Mouse (Mus musculus) heart, embryonic 12.5 days (tissue): ENCODE measurements around the gene Ltbp2. TPM values are rescaled to one million over a fixed set of nuclear protein-coding genes. Genes with fewer than 3 reads are reported as not detected.

Experiments
- ATAC-seq: fragments of 200-750 bp; cut with Nextera tagmentation; 2 replicates; pipeline ENCODE4 v1.8.0; 2017; ENCODE audit warnings: moderate TSS enrichment, moderate library complexity; ENCODE audit not compliant: insufficient number of reproducible peaks, low FRiP score
- H3K27ac ChIP-seq: fragments of 300-500 bp; sonication (generic); 2 replicates; pipeline ENCODE4 v1.5.1; 2016; ENCODE audit warnings: mild to moderate bottlenecking, moderate library complexity; ENCODE audit not compliant: poor library complexity, severe bottlenecking
- H3K27me3 ChIP-seq: fragments of 300-500 bp; sonication (generic); replicated peaks from 2 replicates; pipeline ENCODE4 v1.6.1; 2016; ENCODE audit warnings: mild to moderate bottlenecking, moderate library complexity
- H3K36me3 ChIP-seq: fragments of 300-500 bp; sonication (generic); 2 replicates; pipeline ENCODE4 v1.6.1; 2016; ENCODE audit warnings: mild to moderate bottlenecking, moderate library complexity
- H3K4me1 ChIP-seq: fragments of 300-500 bp; sonication (generic); replicated peaks from 2 replicates; pipeline ENCODE4 v1.6.1; 2016; ENCODE audit warnings: mild to moderate bottlenecking
- H3K4me2 ChIP-seq: fragments of 300-500 bp; sonication (generic); 2 replicates; pipeline ENCODE4 v1.6.1; 2016; ENCODE audit warnings: mild to moderate bottlenecking, moderate library complexity
- H3K4me3 ChIP-seq: fragments of 300-500 bp; sonication (generic); 2 replicates; pipeline ENCODE4 v1.5.1; 2016; ENCODE audit warnings: mild to moderate bottlenecking
- H3K9ac ChIP-seq: fragments of 300-500 bp; sonication (generic); 2 replicates; pipeline ENCODE4 v1.6.1; 2016; ENCODE audit warnings: mild to moderate bottlenecking, moderate library complexity
- H3K9me3 ChIP-seq: fragments of 300-500 bp; sonication (generic); replicated peaks from 2 replicates; pipeline ENCODE4 v1.6.1; 2016; ENCODE audit warnings: mild to moderate bottlenecking, moderate library complexity
- WGBS: fragments of 180-500 bp; shearing (Covaris S2); methylation state at CpG from one replicate; pipeline ENCODE4 v1.1.7; 2016; 5-methylcytosine and 5-hydroxymethylcytosine counted together
- polyA plus RNA-seq: library from polyadenylated mRNA; unstranded; fragments of >200 nt; fragmentation: Nextera tagmentation; extraction: Ambion mirVana; gene quantifications from 2 replicates; pipeline ENCODE4 v1.2.1, GENCODE M21; 2016

The Ltbp2 gene
- polyA plus RNA-seq, 1 experiment from 2014 or later = 0.68 TPM

DNA sequence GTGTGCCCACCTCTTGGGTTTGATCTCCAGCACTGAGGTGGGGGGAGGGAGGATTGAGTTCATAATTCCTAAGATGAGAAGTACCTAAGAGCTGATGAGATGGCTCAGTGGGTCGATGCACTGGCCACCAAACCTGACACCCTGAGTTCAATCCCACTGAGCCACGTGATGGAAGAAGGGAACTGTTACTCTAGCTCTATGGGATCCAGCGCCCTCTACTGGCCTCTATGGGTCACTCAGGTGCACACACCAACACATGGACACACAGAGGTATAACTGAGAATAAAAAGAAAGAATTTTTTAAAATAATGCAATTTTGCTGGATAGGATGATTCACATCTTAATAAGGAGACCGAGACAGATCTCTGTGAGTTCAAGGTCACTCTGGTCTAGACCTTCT lies 57.8 kb downstream of the Ltbp2 start:
- Histone ChIP-seq H3K27ac (no peak overlapping the region), H3K36me3 (no peaks in the 10 kb centered on the region), H3K4me3 (no peak overlapping the region), H3K27me3 (peaks cover 60% of the 10 kb centered on the region), H3K4me1 (peaks cover 7% of the 10 kb centered on the region; the same call in 1 of the 2 replicates), H3K4me2 (no peak overlapping the region), H3K9ac (no peak overlapping the region), H3K9me3 (no peaks in the 10 kb centered on the region)
- WGBS = 62% methylated on average over 4 of the region's 4 CpGs
- no peak for ATAC-seq

DNA sequence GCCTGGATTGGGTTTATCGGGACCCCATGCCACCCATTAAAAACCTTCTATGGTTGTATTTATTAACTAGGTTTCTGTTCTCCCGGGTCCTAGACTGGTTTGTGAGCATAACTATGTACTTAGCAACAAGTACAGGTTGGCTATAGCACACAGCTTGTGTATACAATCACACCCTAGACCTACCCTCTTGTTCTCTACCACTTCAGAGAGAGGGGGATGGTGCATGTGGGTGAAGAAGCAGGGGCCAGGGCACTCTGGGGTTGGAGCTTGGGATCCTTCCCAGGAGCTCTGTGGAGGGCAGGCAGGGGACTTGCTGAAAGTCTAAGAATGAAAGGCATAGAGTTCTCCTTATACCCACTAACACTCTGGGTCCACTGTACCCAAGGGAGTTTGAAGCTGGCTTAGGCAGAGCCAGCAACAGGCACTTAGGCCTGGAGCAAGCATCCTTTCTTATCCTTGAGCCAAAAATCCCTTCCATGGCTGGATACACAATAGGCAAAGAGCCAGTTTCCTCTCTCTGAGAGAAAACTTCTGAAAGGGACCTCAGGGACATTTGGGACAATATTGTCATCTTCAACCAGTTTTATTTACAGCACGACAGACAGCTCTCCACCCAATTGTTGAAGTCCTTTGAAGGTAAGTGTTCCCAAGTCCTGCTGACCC lies 61.5 kb downstream of the Ltbp2 start:
- Histone ChIP-seq H3K9ac (no peak overlapping the region), H3K36me3 (no peaks in the 10 kb centered on the region), H3K27ac (no peak overlapping the region), H3K27me3 (peaks cover 53% of the 10 kb centered on the region), H3K4me1 (no peaks in the 10 kb centered on the region), H3K9me3 (no peaks in the 10 kb centered on the region), H3K4me2 (no peak overlapping the region), H3K4me3 (no peak overlapping the region)
- no peak for ATAC-seq
- WGBS = 82% methylated on average over 3 of the region's 3 CpGs

DNA sequence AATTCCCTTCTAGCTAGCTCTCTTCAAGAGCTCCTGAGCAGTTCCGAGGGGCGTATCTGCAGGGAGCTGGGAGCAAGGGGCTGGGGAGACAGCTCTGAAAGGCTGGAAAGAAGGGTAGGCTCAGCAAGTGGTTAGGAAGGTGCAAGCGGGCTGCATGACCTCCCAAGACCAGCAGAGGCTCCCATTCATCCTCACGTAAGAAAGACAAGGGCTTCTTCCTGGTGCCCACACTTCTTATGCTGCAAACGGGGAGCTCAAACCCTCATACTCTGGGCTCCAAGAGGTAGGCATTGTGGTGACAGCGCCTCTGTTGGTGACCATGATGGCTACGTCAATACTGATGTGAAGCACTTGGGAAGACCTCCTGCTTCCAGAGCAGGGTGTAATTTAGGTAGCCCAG lies 62.6 kb downstream of the Ltbp2 start:
- H3K27ac ChIP-seq = no peak overlapping the region
- no peak overlapping the region for H3K9ac ChIP-seq
- H3K27me3 ChIP-seq = peaks cover 62% of the 10 kb centered on the region
- H3K4me3 ChIP-seq = no peak overlapping the region
- H3K9me3 ChIP-seq = no peaks in the 10 kb centered on the region
- WGBS = 35% methylated on average over 7 of the region's 7 CpGs
- H3K4me1 ChIP-seq = no peaks in the 10 kb centered on the region
- no peaks in the 10 kb centered on the region for H3K36me3 ChIP-seq
- ATAC-seq = no peak
- no peak overlapping the region for H3K4me2 ChIP-seq

DNA sequence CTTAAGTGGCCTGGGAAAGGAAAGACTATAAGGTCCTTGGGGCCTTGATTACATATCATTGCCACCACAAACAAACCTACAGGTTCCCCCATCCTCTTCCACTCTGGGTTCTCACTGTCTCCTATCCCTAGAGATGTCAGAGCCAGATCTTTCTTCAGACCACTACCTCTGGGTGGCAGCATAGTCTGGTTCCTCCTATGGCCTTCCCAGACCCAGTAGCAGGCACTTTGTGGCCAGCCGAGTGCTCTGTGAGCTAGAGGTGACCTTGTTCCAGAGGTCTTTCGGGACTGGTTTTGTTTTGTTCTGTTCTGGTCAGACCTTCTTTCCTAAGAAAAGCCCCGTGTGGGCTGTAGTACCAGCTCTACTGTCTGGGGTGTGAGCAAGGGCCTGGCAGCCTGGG lies 64.3 kb downstream of the Ltbp2 start:
- Histone ChIP-seq H3K36me3 (no peaks in the 10 kb centered on the region), H3K9ac (no peak overlapping the region), H3K27me3 (peaks cover 80% of the 10 kb centered on the region), H3K4me1 (no peaks in the 10 kb centered on the region), H3K27ac (no peak overlapping the region), H3K4me3 (no peak overlapping the region), H3K4me2 (no peak overlapping the region), H3K9me3 (no peaks in the 10 kb centered on the region)
- no peak for ATAC-seq
- 46% methylated on average over 3 of the region's 3 CpGs for WGBS

DNA sequence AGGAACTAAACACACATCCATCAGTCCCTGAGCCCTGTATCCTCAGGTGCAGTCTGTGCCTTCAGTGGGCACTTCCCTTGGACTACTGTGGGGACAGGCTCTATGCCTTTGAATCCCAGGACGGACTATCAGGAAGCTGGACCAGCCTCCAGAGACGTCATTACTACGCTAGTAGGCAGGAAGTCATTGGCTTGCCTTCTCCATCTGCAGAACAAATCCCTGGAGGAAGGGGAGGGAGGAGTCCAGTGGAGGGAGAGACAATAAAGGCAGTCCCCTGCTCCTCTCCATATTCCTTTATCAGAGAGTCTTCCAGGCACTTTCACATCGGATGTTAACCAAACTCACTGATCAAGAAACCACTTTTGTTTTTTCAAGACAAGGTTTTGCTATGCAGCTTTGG lies 64.8 kb downstream of the Ltbp2 start:
- WGBS = 47% methylated on average over 4 of the region's 4 CpGs
- no peak overlapping the region for H3K4me2 ChIP-seq
- H3K27me3 ChIP-seq = peaks cover 85% of the 10 kb centered on the region
- H3K9me3 ChIP-seq = no peaks in the 10 kb centered on the region
- H3K4me3 ChIP-seq = no peak overlapping the region
- H3K4me1 ChIP-seq = peaks cover 3% of the 10 kb centered on the region
- H3K9ac ChIP-seq = no peak overlapping the region
- no peak overlapping the region for H3K27ac ChIP-seq
- no peaks in the 10 kb centered on the region for H3K36me3 ChIP-seq
- no peak for ATAC-seq

DNA sequence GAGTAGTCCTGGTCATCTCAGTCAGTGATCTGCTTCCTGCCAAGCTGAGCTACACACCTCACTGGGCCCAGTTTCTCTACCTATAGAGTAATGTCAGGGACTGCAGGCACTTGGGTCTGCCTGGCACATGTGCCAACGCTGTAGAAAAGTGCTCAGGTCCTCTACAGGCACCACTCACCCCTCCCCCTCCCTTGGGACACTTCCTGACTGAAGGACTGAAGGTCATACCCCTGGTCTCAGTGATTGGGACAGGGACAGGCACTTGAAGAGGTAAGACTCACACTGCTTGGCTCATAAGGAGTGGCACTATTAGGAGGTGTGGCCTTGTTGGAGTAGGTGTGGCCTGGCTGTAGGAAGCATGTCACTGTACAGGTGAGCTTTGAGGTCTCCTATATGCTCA lies 65.5 kb downstream of the Ltbp2 start:
- no peak for ATAC-seq
- Histone ChIP-seq H3K36me3 (no peaks in the 10 kb centered on the region), H3K27ac (no peak overlapping the region), H3K4me2 (no peak overlapping the region), H3K27me3 (peaks cover 91% of the 10 kb centered on the region), H3K9ac (no peak overlapping the region), H3K4me3 (no peak overlapping the region), H3K9me3 (no peaks in the 10 kb centered on the region), H3K4me1 (peaks cover 10% of the 10 kb centered on the region)
- WGBS = 57% methylated on average over 1 of the region's 1 CpGs

DNA sequence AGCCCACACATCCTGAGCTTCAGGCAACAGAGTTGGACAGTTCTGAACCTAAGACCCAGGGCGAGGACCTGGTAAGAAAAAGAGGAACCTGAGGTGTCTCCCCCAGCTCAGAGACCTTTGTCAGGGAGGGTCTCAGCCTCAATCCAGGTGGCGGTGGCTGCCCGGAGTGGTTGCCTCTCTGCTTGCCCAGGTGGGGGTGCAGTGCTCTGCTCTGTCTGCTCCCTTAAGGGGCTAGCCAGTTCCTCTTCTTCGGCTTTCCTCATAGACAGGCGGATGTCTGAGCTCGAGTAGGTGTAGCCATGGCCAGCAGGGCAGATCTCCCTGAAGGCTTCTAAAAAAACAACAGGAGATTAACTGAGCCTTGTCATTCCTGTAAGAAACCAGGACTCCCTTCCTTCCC lies 67.3 kb downstream of the Ltbp2 start:
- no peaks in the 10 kb centered on the region for H3K36me3 ChIP-seq
- ATAC-seq = no peak
- no peak overlapping the region for H3K27ac ChIP-seq
- H3K4me2 ChIP-seq = no peak overlapping the region
- H3K9ac ChIP-seq = no peak overlapping the region
- no peak overlapping the region for H3K4me3 ChIP-seq
- H3K9me3 ChIP-seq = no peaks in the 10 kb centered on the region
- WGBS = 62% methylated on average over 6 of the region's 6 CpGs
- peaks cover 20% of the 10 kb centered on the region for H3K4me1 ChIP-seq
- peaks cover 90% of the 10 kb centered on the region for H3K27me3 ChIP-seq

DNA sequence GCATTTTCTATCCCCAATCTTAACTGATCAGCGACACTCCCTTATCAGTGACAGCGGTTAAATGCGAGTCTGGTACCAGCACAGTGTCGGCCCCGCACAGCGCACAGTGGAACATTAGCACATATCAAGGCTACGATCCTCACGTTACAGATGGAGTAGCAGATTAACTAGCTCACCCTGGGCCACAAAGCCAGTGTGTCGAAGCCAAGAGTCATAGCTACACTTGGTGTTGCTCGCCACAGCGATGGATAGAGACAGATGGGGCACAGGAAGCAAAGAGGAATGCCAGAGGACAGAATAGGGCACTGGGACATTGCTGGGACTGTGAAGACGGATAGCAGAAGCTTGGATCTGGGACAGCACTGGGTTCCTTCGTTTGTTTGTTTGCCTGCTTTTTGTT lies 69.0 kb downstream of the Ltbp2 start:
- Histone ChIP-seq H3K4me3 (no peak overlapping the region), H3K4me2 (no peak overlapping the region), H3K9ac (no peak overlapping the region), H3K36me3 (no peaks in the 10 kb centered on the region), H3K9me3 (no peaks in the 10 kb centered on the region), H3K27me3 (peaks cover 90% of the 10 kb centered on the region), H3K4me1 (peaks cover 20% of the 10 kb centered on the region), H3K27ac (no peak overlapping the region)
- WGBS = 67% methylated on average over 13 of the region's 13 CpGs
- ATAC-seq = no peak

DNA sequence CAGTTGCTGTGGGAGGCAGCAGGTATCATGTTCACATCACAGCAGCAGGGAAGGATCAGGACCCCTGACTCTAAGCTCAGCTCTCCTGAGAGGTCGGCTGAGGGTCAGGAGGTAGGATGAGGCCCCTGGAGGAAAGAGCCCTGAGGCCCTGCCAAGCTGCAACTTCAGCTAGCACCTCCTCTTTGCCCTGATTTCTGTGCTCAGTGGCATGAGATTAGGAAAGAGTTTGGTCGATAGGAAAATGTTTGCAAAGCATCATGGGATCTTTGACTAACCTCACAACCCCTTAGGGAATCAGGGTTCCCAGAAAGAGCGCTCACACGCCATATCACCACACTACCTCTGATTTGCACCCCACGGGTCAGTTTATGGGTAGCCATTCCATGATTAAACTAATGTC lies 69.6 kb downstream of the Ltbp2 start:
- ATAC-seq = no peak
- Histone ChIP-seq H3K27ac (no peak overlapping the region), H3K36me3 (no peaks in the 10 kb centered on the region), H3K9ac (no peak overlapping the region), H3K27me3 (peaks cover 95% of the 10 kb centered on the region), H3K9me3 (no peaks in the 10 kb centered on the region), H3K4me3 (no peak overlapping the region), H3K4me1 (peaks cover 22% of the 10 kb centered on the region), H3K4me2 (no peak overlapping the region)
- WGBS = 52% methylated on average over 5 of the region's 5 CpGs

DNA sequence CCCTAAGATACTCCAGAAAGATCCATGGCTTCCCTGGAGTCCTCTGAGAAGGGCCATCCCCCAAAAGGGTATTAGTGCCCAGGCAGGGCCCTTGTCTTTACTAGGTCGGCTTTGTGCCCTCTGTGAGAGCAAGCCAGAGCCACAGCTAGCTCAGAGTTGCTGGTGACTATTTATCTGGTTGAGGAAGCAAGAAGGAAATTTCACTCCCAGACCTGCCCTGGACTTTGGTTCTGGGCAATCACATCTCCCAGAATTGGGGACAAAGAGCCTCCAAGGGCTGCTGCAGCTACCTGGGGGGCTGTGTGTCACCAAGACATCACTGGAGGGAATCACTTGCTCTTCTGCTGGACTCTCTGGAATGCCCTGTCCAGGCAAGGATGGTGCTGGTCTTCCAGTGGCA lies 70.3 kb downstream of the Ltbp2 start:
- no peak for ATAC-seq
- Histone ChIP-seq H3K4me2 (no peak overlapping the region), H3K4me3 (no peak overlapping the region), H3K36me3 (no peaks in the 10 kb centered on the region), H3K27me3 (peaks cover 94% of the 10 kb centered on the region), H3K9ac (no peak overlapping the region), H3K9me3 (no peaks in the 10 kb centered on the region), H3K4me1 (peaks cover 25% of the 10 kb centered on the region), H3K27ac (no peak overlapping the region)
- WGBS = 93% methylated on average over 1 of the region's 1 CpGs

DNA sequence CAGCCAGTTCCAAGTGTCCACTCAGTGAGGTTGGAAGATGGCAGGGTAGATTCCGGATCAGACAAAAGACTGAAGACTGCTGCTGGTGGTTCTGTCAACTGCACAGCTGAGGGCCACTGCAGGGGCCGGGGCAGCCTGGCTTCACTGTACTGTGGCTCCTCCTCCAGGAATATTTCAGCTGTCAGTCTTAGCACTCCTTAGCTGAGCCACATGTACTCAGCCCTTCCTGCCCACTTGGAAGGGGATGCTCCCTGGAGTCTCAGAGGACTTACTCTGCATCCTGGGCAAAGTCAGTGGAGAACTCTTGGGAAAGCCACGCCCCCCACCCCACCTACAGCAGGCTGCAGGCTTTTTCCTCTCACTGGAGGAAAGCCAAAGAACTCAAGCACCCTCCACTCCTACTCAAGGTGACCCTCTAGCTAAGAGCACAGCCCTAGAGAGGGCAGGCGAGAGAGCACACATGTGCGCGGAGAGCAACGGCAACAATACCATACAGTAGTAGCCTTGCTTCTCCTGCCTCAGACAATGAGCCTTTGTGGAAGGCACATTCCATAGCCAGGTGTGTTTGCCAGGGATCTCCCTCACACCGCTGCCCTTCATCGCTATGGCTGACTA lies 71.0 kb downstream of the Ltbp2 start:
- WGBS = 57% methylated on average over 9 of the region's 9 CpGs
- Histone ChIP-seq H3K9ac (no peak overlapping the region), H3K36me3 (no peaks in the 10 kb centered on the region), H3K4me3 (no peak overlapping the region), H3K4me1 (peaks cover 29% of the 10 kb centered on the region), H3K9me3 (no peaks in the 10 kb centered on the region), H3K4me2 (no peak overlapping the region), H3K27ac (no peak overlapping the region), H3K27me3 (peaks cover 91% of the 10 kb centered on the region)
- ATAC-seq = peak; percentile 48; the same call in 1 of the 2 replicates

DNA sequence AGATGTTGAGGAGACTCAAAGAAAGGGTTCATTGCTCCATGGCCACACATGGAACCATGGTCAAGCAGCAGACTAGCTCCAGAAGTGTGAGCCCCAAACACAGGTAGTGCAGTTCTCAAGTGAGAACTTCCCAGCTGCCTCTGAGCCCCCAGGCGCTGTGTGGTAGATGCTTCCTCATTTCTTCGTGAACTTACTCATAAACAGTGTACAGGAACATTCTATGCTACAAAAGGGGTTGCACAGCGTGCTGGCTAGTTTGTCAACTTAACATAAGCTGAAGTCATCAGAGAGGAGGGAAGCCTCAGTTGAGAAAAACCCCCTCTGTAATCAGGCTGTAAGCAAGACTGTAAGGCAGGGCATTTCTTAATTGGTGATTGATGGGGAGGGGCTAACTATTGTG lies 73.7 kb downstream of the Ltbp2 start:
- ATAC-seq = no peak
- no peak overlapping the region for H3K4me3 ChIP-seq
- no peak overlapping the region for H3K9ac ChIP-seq
- no peak overlapping the region for H3K4me2 ChIP-seq
- no peaks in the 10 kb centered on the region for H3K36me3 ChIP-seq
- WGBS = 83% methylated on average over 3 of the region's 3 CpGs
- H3K9me3 ChIP-seq = no peaks in the 10 kb centered on the region
- no peak overlapping the region for H3K27ac ChIP-seq
- peaks cover 89% of the 10 kb centered on the region for H3K27me3 ChIP-seq
- peaks cover 32% of the 10 kb centered on the region for H3K4me1 ChIP-seq
